In the genomic region with DNA sequence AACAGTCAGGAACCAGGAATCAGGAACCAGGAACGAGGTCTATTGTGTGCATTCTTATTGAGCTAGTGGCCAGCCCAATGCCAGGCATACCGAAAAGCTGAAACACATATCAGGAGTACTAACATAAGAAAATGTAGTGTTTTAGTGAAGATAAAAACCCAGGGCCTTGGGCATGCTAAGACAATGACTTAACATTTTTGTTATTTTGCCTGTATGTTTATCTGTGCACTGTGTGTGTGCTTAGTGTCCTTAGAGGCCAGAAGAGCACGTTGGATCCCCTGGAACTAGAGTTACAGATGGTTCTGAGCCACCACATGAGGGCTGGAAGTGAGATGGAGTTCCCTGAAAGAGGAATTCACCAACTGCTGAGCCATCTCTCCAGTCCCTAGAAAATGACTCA, we compare ENCODE assay signal across 16 mouse cellular contexts. TPM values are rescaled to one million over a fixed set of nuclear protein-coding genes. Genes with fewer than 3 reads are reported as not detected.
DNase-seq lines count a peak whose midpoint lies in the region; ATAC-seq and TF ChIP-seq lines count a peak whose summit lies in the region.
"Had no signal": no experiment of that assay in that cellular context is flagged by ENCODE, and none has a peak within 500 bp of the region (broad histone marks: within the 10 kb centered on the region; RNA-seq: fewer than 3 reads in every experiment).

No protein-coding gene starts in this region.

- no peak overlapping the region for H3K4me3 ChIP-seq in MEL (ENCODE audit: control insufficient read depth in 1 of 2, insufficient read depth in 1 of 2, low read depth in 2 of 2, low read length in 2 of 2)
- H3K4me3 ChIP-seq in liver, embryonic 15.5 days (replicated peaks): no peak overlapping the region
- H3K4me3 ChIP-seq: forebrain, embryonic 13.5 days; hindbrain, embryonic 13.5 days; megakaryocyte, embryonic 14.5 days had no signal

- intact Hi-C loops in left cerebral cortex, postnatal 4 days (cut with DNase I): no loop called here

- H3K79me2 ChIP-seq in MEL (ENCODE audit: control insufficient read depth, insufficient read depth, low read length, poor library complexity): no peaks in the 10 kb centered on the region

- no peak for TF ChIP-seq POLR2A in MEL (IDR thresholded peaks at IDR 0.05; ENCODE audit: control insufficient read depth in 1 of 2, insufficient read depth in 1 of 2, low read depth in 1 of 2, low read length in 2 of 2, poor library complexity in 1 of 2)

- peaks cover 8 to 43% of the 10 kb centered on the region in 2 experiments for H3K4me1 ChIP-seq in MEL (ENCODE audit: control insufficient read depth in 1 of 2, insufficient read depth in 2 of 2, low read length in 2 of 2)
- peaks cover 63% of the 10 kb centered on the region for H3K4me1 ChIP-seq in liver, embryonic 15.5 days (replicated peaks)

- no peak for TF ChIP-seq CTCF in MEL (IDR thresholded peaks at IDR 0.05 in 2 of 3, conservative IDR thresholded peaks at IDR 0.05 in 1 of 3; ENCODE audit: control insufficient read depth in 1 of 3, insufficient read depth in 1 of 3, low read depth in 2 of 3, low read length in 3 of 3, poor library complexity in 1 of 3, severe bottlenecking in 1 of 3)

- H3K4me2 ChIP-seq in liver, embryonic 15.5 days: peak overlapping the region; percentile 51
- H3K4me2 ChIP-seq: forebrain, embryonic 13.5 days; hindbrain, embryonic 13.5 days had no signal

- ATAC-seq in erythroblast, adult 5-6 weeks (replicated peaks; ENCODE audit: low FRiP score, poor library complexity, severe bottlenecking): peak; percentile 52
- peak; percentile 82 for ATAC-seq in liver, embryonic 15.5 days (ENCODE audit: insufficient read depth)
- ATAC-seq: forebrain, embryonic 13.5 days; midbrain, embryonic 16.5 days had no signal

- no peak for TF ChIP-seq RAD21 in MEL (IDR thresholded peaks at IDR 0.05; ENCODE audit: low read depth, low read length)

- H3K9ac ChIP-seq in MEL (ENCODE audit: control insufficient read depth, low read depth, low read length, poor library complexity, severe bottlenecking): no peak overlapping the region
- 0 out of 2 replicates have a peak overlapping the region, but pooled peaks have one; percentile 16 for H3K9ac ChIP-seq in liver, embryonic 15.5 days
- H3K9ac ChIP-seq: forebrain, embryonic 13.5 days; hindbrain, embryonic 13.5 days had no signal

- 22% methylated on average over 3 of the region's 3 CpGs for WGBS in liver, embryonic 15.5 days (ENCODE audit: insufficient replicate concordance)

- no peaks in the 10 kb centered on the region for H3K27me3 ChIP-seq in MEL (ENCODE audit: control insufficient read depth in 1 of 2, insufficient read depth in 2 of 2, low read length in 2 of 2)
- H3K27me3 ChIP-seq in liver, embryonic 15.5 days: no peaks in the 10 kb centered on the region
- H3K27me3 ChIP-seq: forebrain, embryonic 13.5 days; hindbrain, embryonic 13.5 days; megakaryocyte, embryonic 14.5 days had no signal

- peak overlapping the region; percentile 36 for H3K27ac ChIP-seq in MEL (ENCODE audit: control insufficient read depth, low read depth, low read length)
- peak overlapping the region; percentile 81 for H3K27ac ChIP-seq in liver, embryonic 15.5 days (replicated peaks)
- H3K27ac ChIP-seq: forebrain, embryonic 13.5 days; hindbrain, embryonic 13.5 days; kidney, postnatal 0 days had no signal

- peak; percentile 60 for DNase-seq in MEL (ENCODE audit: low read depth, low spot score)
- peak; percentile 42 for DNase-seq in c-Kit-negative CD71-positive TER-119-positive erythroid progenitor cells, embryonic 14.5 days (ENCODE audit: low read depth, low spot score)
- DNase-seq in kidney, adult 9 months: no peak
- no peak for DNase-seq in left cerebral cortex, postnatal 4 days
- DNase-seq in urinary bladder, postnatal 14 days (ENCODE audit: low spot score): no peak
- DNase-seq in MN1 (ENCODE audit: low spot score): no peak
- DNase-seq: adrenal gland, adult 8-10 months; cerebellum, adult 2 months; thymus, postnatal 25 days had no signal

- H3K36me3 ChIP-seq in MEL (ENCODE audit: control insufficient read depth in 1 of 2, insufficient read depth in 2 of 2, low read length in 2 of 2): peaks cover 0 to 39% of the 10 kb centered on the region in 2 experiments; a peak in 2 of 4 replicates
- no peaks in the 10 kb centered on the region for H3K36me3 ChIP-seq in liver, embryonic 15.5 days (replicated peaks)
- H3K36me3 ChIP-seq: hindbrain, embryonic 13.5 days had no signal

- TF ChIP-seq EP300 in MEL (IDR thresholded peaks at IDR 0.05; ENCODE audit: low read depth in 1 of 2, low read length in 2 of 2): no peak; a peak in 1 of 4 replicates

- H3K9me3 ChIP-seq in MEL (replicated peaks; ENCODE audit: insufficient read depth, low read length): no peaks in the 10 kb centered on the region
- no peaks in the 10 kb centered on the region for H3K9me3 ChIP-seq in liver, embryonic 15.5 days (replicated peaks)
- H3K9me3 ChIP-seq: forebrain, embryonic 13.5 days; hindbrain, embryonic 13.5 days; megakaryocyte, embryonic 14.5 days had no signal

TF ChIP-seq in MEL, 35 proteins besides CTCF, POLR2A, EP300 and RAD21 (continues in another document):
- TF ChIP-seq NELFE (IDR thresholded peaks at IDR 0.05; ENCODE audit: low read depth, low read length) (no peak), NRF1 (IDR thresholded peaks at IDR 0.05; ENCODE audit: insufficient read depth, low read depth, low read length, poor library complexity, severe bottlenecking) (no peak), CHD2 (IDR thresholded peaks at IDR 0.05; ENCODE audit: low read length) (no peak), MYC (IDR thresholded peaks at IDR 0.05; ENCODE audit: low read depth, low read length) (0 out of 2 replicates have a peak, but pooled peaks have one; percentile 39), TCF12 (IDR thresholded peaks at IDR 0.05; ENCODE audit: low read depth, low read length) (0 out of 2 replicates have a peak, but pooled peaks have one; percentile 13), MEF2A (IDR thresholded peaks at IDR 0.05; ENCODE audit: extremely low read depth, insufficient replicate concordance, low read depth, low read length, poor library complexity, severe bottlenecking) (no peak), POLR2AphosphoS2 (IDR thresholded peaks at IDR 0.05; ENCODE audit: low read length) (no peak), GATA1 (IDR thresholded peaks at IDR 0.05; ENCODE audit: low read depth, low read length) (peak; percentile 31; the same call in 1 of the 2 replicates), ZKSCAN1 (IDR thresholded peaks at IDR 0.05; ENCODE audit: low read depth, low read length) (no peak), SMC3 (IDR thresholded peaks at IDR 0.05; ENCODE audit: low read depth, low read length) (no peak), MAX (IDR thresholded peaks at IDR 0.05; ENCODE audit: low read length) (no peak), TAL1 (IDR thresholded peaks at IDR 0.05; ENCODE audit: low read length) (peak; percentile 23; the same call in 1 of the 2 replicates), TBP (IDR thresholded peaks at IDR 0.05; ENCODE audit: low read depth, low read length) (no peak), E2F4 (IDR thresholded peaks at IDR 0.05; ENCODE audit: borderline replicate concordance, low read depth, low read length) (no peak), SIN3A (IDR thresholded peaks at IDR 0.05; ENCODE audit: low read length) (no peak), USF1 (IDR thresholded peaks at IDR 0.05; ENCODE audit: low read depth, low read length) (no peak), BHLHE40 (IDR thresholded peaks at IDR 0.05; ENCODE audit: borderline replicate concordance, low read depth, low read length) (no peak), CHD1 (IDR thresholded peaks at IDR 0.05; ENCODE audit: low read depth, low read length) (no peak), POLR2AphosphoS5 (IDR thresholded peaks at IDR 0.05; ENCODE audit: borderline replicate concordance, low read depth, low read length) (no peak), ZNF384 (IDR thresholded peaks at IDR 0.05; ENCODE audit: low read depth, low read length) (no peak), ZMIZ1 (IDR thresholded peaks at IDR 0.05; ENCODE audit: low read depth, low read length) (no peak), ELF1 (IDR thresholded peaks at IDR 0.05; ENCODE audit: low read depth, low read length) (no peak), GABPA (IDR thresholded peaks at IDR 0.05; ENCODE audit: low read depth, low read length) (no peak), UBTF (IDR thresholded peaks at IDR 0.05; ENCODE audit: borderline replicate concordance, insufficient read depth, low read depth, low read length) (no peak), USF2 (IDR thresholded peaks at IDR 0.05; ENCODE audit: borderline replicate concordance in 1 of 2, insufficient read depth in 1 of 2, low read depth in 1 of 2, low read length in 2 of 2) (no peak)

RNA-seq across cellular contexts. Expression of a gene that starts 7.7 kb away (rescaled TPM):
- 45.1 and 51.8 TPM in 2 replicates for total RNA-seq in MEL (2012; rRNA removed)
- 10 to 100 TPM in 1 of 2 experiments, not detected in 1; 69.2 TPM for polyA plus RNA-seq in MEL (2012; ENCODE audit: insufficient read depth in 1 of 2, insufficient read length in 2 of 2, low read depth in 1 of 2, low replicate concordance in 2 of 2, missing spikeins in 1 of 2)
- 9.8 and 22.3 TPM in 2 replicates for total RNA-seq in erythroblast, adult 5-6 weeks (2015; ENCODE audit: low replicate concordance)
- total RNA-seq in erythroblast, adult 5-6 weeks (2017; ENCODE audit: low replicate concordance): 1.5 and 6.7 TPM in 2 replicates
- polyA plus RNA-seq in liver, embryonic 15.5 days (2015; fragmentation: Nextera tagmentation; extraction: Ambion mirVana): 35.8 and 42.3 TPM in 2 replicates
- 10 to 100 TPM; 73.7 to 74.9 TPM for total RNA-seq in left cerebral cortex, postnatal 4 days (2021)

RNA-seq across cellular contexts. Expression of a gene that starts 22.4 kb away (rescaled TPM):
- 0.08 TPM in 1 of 2 replicates, not detected in the other for total RNA-seq in MEL (2012; rRNA removed)
- under 1 TPM in 1 of 2 experiments, not detected in 1; 0.31 TPM for polyA plus RNA-seq in MEL (2012; ENCODE audit: insufficient read depth in 1 of 2, insufficient read length in 2 of 2, low read depth in 1 of 2, low replicate concordance in 2 of 2, missing spikeins in 1 of 2)
- total RNA-seq in erythroblast, adult 5-6 weeks (2015; ENCODE audit: low replicate concordance): 0.96 and 1.0 TPM in 2 replicates
- total RNA-seq in erythroblast, adult 5-6 weeks (2017; ENCODE audit: low replicate concordance): 0.28 and 1.4 TPM in 2 replicates
- 0.92 and 1.0 TPM in 2 replicates for polyA plus RNA-seq in liver, embryonic 15.5 days (2015; fragmentation: Nextera tagmentation; extraction: Ambion mirVana)
- total RNA-seq in left cerebral cortex, postnatal 4 days (2021): under 1 TPM; 0.42 to 0.44 TPM

RNA-seq across cellular contexts. Expression of a gene that starts 44.7 kb away (rescaled TPM):
- total RNA-seq in MEL (2012; rRNA removed): 12.1 and 21.9 TPM in 2 replicates
- 10 to 100 TPM in 1 of 2 experiments, not detected in 1; 19.1 TPM for polyA plus RNA-seq in MEL (2012; ENCODE audit: insufficient read depth in 1 of 2, insufficient read length in 2 of 2, low read depth in 1 of 2, low replicate concordance in 2 of 2, missing spikeins in 1 of 2)
- 0.96 and 4.6 TPM in 2 replicates for total RNA-seq in erythroblast, adult 5-6 weeks (2015; ENCODE audit: low replicate concordance)
- total RNA-seq in erythroblast, adult 5-6 weeks (2017; ENCODE audit: low replicate concordance): 0.42 TPM in 1 of 2 replicates, not detected in the other
- polyA plus RNA-seq in liver, embryonic 15.5 days (2015; fragmentation: Nextera tagmentation; extraction: Ambion mirVana): 2.0 and 2.9 TPM in 2 replicates
- 1 to 10 TPM; 3.0 to 3.3 TPM for total RNA-seq in left cerebral cortex, postnatal 4 days (2021)

Comparison
In these comparisons a context has a peak if more than half of its experiments do, and no peak if none do; other contexts are left out.
1. DNase-seq: peak in MEL (single experiment) and c-Kit-negative CD71-positive TER-119-positive erythroid progenitor cells, embryonic 14.5 days (single experiment); none in kidney, adult 9 months (single experiment), left cerebral cortex, postnatal 4 days (single experiment), urinary bladder, postnatal 14 days (single experiment) and MN1 (single experiment).